Mouse (Mus musculus) kidney, postnatal 0 days (tissue): ENCODE results near the gene Slit3. TPM values are rescaled to one million over a fixed set of nuclear protein-coding genes. Genes with fewer than 3 reads are reported as not detected.

Source experiments
- ATAC-seq: fragments of 200-750 bp; cut with Nextera tagmentation; replicated peaks from 2 replicates; pipeline ENCODE4 v1.8.0; 2017; ENCODE audit warnings: low read depth, moderate number of reproducible peaks, moderate TSS enrichment, moderate library complexity; ENCODE audit not compliant: low FRiP score
- DNase-seq: peaks from one replicate; pipeline ENCODE4 v3.0.0-alpha.2; 2016; ENCODE audit warnings: low spot score
- H3K27ac ChIP-seq: fragments of 300-500 bp; sonication (generic); 2 replicates; pipeline ENCODE4 v1.5.1; 2014; ENCODE audit warnings: mild to moderate bottlenecking
- H3K27me3 ChIP-seq: fragments of 300-500 bp; sonication (generic); 2 replicates; pipeline ENCODE4 v1.6.1; 2014; ENCODE audit warnings: low read length, mixed read lengths; ENCODE audit not compliant: insufficient read depth
- H3K36me3 ChIP-seq: fragments of 300-500 bp; sonication (generic); 2 replicates; pipeline ENCODE4 v1.6.1; 2014; ENCODE audit warnings: low read length, mixed read lengths; ENCODE audit not compliant: insufficient read depth
- H3K4me1 ChIP-seq: fragments of 300-500 bp; sonication (generic); replicated peaks from 2 replicates; pipeline ENCODE4 v1.6.1; 2014; ENCODE audit warnings: antibody characterized with exemption, low read length, mixed read lengths; ENCODE audit not compliant: insufficient read depth
- H3K4me2 ChIP-seq: fragments of 300-500 bp; sonication (generic); 2 replicates; pipeline ENCODE4 v1.6.1; 2014; ENCODE audit warnings: mild to moderate bottlenecking, low read length, moderate library complexity, mixed read lengths
- H3K4me3 ChIP-seq: fragments of 300-500 bp; sonication (generic); replicated peaks from 2 replicates; pipeline ENCODE4 v1.5.1; 2014; ENCODE audit warnings: low read depth, low read length
- H3K9ac ChIP-seq: fragments of 300-500 bp; sonication (generic); 2 replicates; pipeline ENCODE4 v1.6.1; 2014; ENCODE audit warnings: low read depth, low read length
- H3K9me3 ChIP-seq: fragments of 300-500 bp; sonication (generic); replicated peaks from 2 replicates; pipeline ENCODE4 v1.6.1; 2016; ENCODE audit warnings: low read length, inconsistent platforms, mixed read lengths
- CTCF ChIP-seq: IDR thresholded peaks from 2 replicates; pipeline ENCODE4 v1.5.1; 2016; ENCODE audit warnings: antibody characterized with exemption, low read depth, mild to moderate bottlenecking, moderate library complexity
- WGBS: fragments of 180-500 bp; shearing (Covaris S2); extraction: QIAGEN DNeasy Blood & Tissue Kit; methylation state at CpG from one replicate; pipeline ENCODE4 v1.1.7; 2014; 5-methylcytosine and 5-hydroxymethylcytosine counted together
- polyA plus RNA-seq: library from polyadenylated mRNA; unstranded; fragments of >200 nt; fragmentation: Nextera tagmentation; extraction: Ambion mirVana; gene quantifications from 2 replicates; pipeline ENCODE4 v1.2.1, GENCODE M21; 2015

Slit3 gene
- polyA plus RNA-seq, 1 experiment from 2014 or later, result 6.6 TPM

DNA sequence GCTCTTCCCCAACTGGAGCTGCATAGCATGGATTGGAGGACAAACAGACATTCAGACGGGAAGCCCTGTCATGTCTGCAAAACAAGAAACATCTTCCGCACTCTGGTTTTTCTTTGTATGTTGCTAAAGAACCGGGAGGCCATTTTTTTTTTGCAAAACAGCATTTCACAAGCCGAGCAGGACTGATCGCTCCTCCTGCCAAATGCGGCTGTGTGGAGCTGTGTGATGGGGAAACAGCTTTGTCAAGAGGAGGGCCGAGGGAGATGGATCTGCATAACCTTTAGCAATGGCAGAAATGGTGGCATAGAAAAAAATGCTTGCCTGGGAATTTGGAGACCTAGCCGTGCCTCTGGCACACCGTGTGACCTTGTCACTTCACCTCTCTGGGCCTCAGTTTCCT lies 15.6 kb downstream of the Slit3 start:
- 92% methylated on average over 9 of the region's 9 CpGs for WGBS
- Histone ChIP-seq H3K4me1 (no peaks in the 10 kb centered on the region), H3K4me3 (no peak overlapping the region), H3K36me3 (no peaks in the 10 kb centered on the region), H3K27ac (no peak overlapping the region), H3K27me3 (no peaks in the 10 kb centered on the region), H3K9me3 (no peaks in the 10 kb centered on the region), H3K9ac (no peak overlapping the region), H3K4me2 (no peak overlapping the region)
- no peak for DNase-seq
- ATAC-seq, result no peak
- TF ChIP-seq CTCF, result no peak

- no peak for DNase-seq
- Histone ChIP-seq H3K4me2 (no peak overlapping the region), H3K27ac (no peak overlapping the region), H3K27me3 (no peaks in the 10 kb centered on the region), H3K36me3 (no peaks in the 10 kb centered on the region), H3K4me1 (no peaks in the 10 kb centered on the region), H3K4me3 (no peak overlapping the region), H3K9ac (no peak overlapping the region), H3K9me3 (no peaks in the 10 kb centered on the region)
- no peak for TF ChIP-seq CTCF
- ATAC-seq, result no peak
- 83% methylated on average over 6 of the region's 6 CpGs for WGBS
These were observed 19.1 kb downstream of the Slit3 start for GRCm38 (mm10) chr11:35140092-35140491.

- no peak overlapping the region for H3K9ac ChIP-seq
- no peaks in the 10 kb centered on the region for H3K36me3 ChIP-seq
- no peak overlapping the region for H3K4me2 ChIP-seq
- DNase-seq, result no peak
- no peak for TF ChIP-seq CTCF
- H3K9me3 ChIP-seq, result no peaks in the 10 kb centered on the region
- H3K27me3 ChIP-seq, result no peaks in the 10 kb centered on the region
- no peak overlapping the region for H3K4me3 ChIP-seq
- no peak for ATAC-seq
- no peak overlapping the region for H3K27ac ChIP-seq
- WGBS, result 66% methylated on average over 5 of the region's 5 CpGs
- no peaks in the 10 kb centered on the region for H3K4me1 ChIP-seq
These were observed 21.2 kb downstream of the Slit3 start for GRCm38 (mm10) chr11:35142202-35142601.

GRCm38 (mm10) chr11:35142698-35143360 lies 21.8 kb downstream of the Slit3 start:
- Histone ChIP-seq H3K36me3 (no peaks in the 10 kb centered on the region), H3K9me3 (no peaks in the 10 kb centered on the region), H3K4me2 (no peak overlapping the region), H3K27ac (no peak overlapping the region), H3K27me3 (no peaks in the 10 kb centered on the region), H3K4me1 (no peaks in the 10 kb centered on the region), H3K4me3 (no peak overlapping the region), H3K9ac (no peak overlapping the region)
- TF ChIP-seq CTCF, result no peak
- ATAC-seq (peak; percentile 52; the same call in 1 of the 2 replicates), DNase-seq (peak; percentile 63)
- WGBS, result 53% methylated on average over 7 of the region's 7 CpGs

GRCm38 (mm10) chr11:35147818-35148445 lies 26.9 kb downstream of the Slit3 start:
- no peak for DNase-seq
- 84% methylated on average over 11 of the region's 11 CpGs for WGBS
- H3K9ac ChIP-seq, result no peak overlapping the region
- H3K27me3 ChIP-seq, result no peaks in the 10 kb centered on the region
- no peaks in the 10 kb centered on the region for H3K4me1 ChIP-seq
- H3K27ac ChIP-seq, result no peak overlapping the region
- H3K36me3 ChIP-seq, result no peaks in the 10 kb centered on the region
- peak; percentile 37; the same call in 1 of the 2 replicates for ATAC-seq
- no peak overlapping the region for H3K4me2 ChIP-seq
- H3K9me3 ChIP-seq, result no peaks in the 10 kb centered on the region
- H3K4me3 ChIP-seq, result no peak overlapping the region
- no peak for TF ChIP-seq CTCF

DNA sequence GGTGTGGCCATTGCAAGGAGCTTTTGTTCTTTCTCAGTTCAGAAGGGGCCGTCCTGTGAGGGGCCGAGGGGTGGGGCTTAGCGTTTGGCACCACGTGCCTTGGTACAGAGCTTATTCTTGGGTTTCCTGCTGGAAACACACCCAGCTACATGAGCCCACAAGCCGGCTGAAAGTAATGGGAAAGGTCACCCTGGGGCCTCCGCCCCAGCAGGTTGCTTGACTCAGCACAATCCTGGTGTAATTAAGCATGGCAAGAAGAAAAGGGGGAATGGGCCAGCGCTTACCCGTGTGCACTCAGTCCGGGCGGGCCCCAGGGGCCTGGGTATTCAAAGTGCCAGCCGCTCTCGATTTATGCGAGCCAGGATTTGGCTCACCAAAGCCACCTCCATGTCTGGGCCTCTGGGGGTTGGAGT lies 30.5 kb downstream of the Slit3 start:
- peak; percentile 62 for DNase-seq
- H3K27me3 ChIP-seq, result no peaks in the 10 kb centered on the region
- no peaks in the 10 kb centered on the region for H3K36me3 ChIP-seq
- H3K9me3 ChIP-seq, result no peaks in the 10 kb centered on the region
- H3K4me3 ChIP-seq, result no peak overlapping the region
- peak overlapping the region; percentile 71 for H3K27ac ChIP-seq
- peak; percentile 90 for ATAC-seq
- no peaks in the 10 kb centered on the region for H3K4me1 ChIP-seq
- H3K9ac ChIP-seq, result no peak overlapping the region
- whole genome bisulfite sequencing, result 23% methylated on average over 13 of the region's 13 CpGs
- no peak for TF ChIP-seq CTCF
- no peak overlapping the region for H3K4me2 ChIP-seq

- Histone ChIP-seq H3K4me2 (no peak overlapping the region), H3K4me1 (no peaks in the 10 kb centered on the region), H3K36me3 (no peaks in the 10 kb centered on the region), H3K4me3 (no peak overlapping the region), H3K27ac (no peak overlapping the region), H3K9me3 (no peaks in the 10 kb centered on the region), H3K9ac (no peak overlapping the region), H3K27me3 (no peaks in the 10 kb centered on the region)
- no peak for TF ChIP-seq CTCF
- peak; percentile 13 for DNase-seq
- WGBS, result 27% methylated on average over 2 of the region's 2 CpGs
- peak; percentile 29; the same call in 1 of the 2 replicates for ATAC-seq
These were observed 31.9 kb downstream of the Slit3 start for GRCm38 (mm10) chr11:35152875-35153274.
